Mouse (Mus musculus) ES-E14 (cell line): Measurements from ENCODE around the gene Arpc4. TPM values are rescaled to one million over a fixed set of nuclear protein-coding genes. Genes with fewer than 3 reads are reported as not detected.

Experiments
- DNase-seq: peaks from one replicate; pipeline ENCODE4 v3.0.0-alpha.2; 2013; ENCODE audit warnings: low read depth, low spot score
- H3K27ac ChIP-seq: 2 replicates; pipeline ENCODE4 v1.5.1; 2012; ENCODE audit warnings: low read depth, mild to moderate bottlenecking, low read length, moderate library complexity, mixed read lengths; ENCODE audit not compliant: poor library complexity, insufficient read depth, severe bottlenecking
- H3K36me3 ChIP-seq: 2 replicates; pipeline ENCODE4 v1.6.1; 2012; ENCODE audit warnings: mild to moderate bottlenecking, low read length, moderate library complexity, mixed read lengths; ENCODE audit not compliant: control insufficient read depth, poor library complexity, insufficient read depth, severe bottlenecking
- H3K4me1 ChIP-seq, 2 experiments: fragments of 150-350 bp in 1 of 2; sonication (generic) in 1 of 2; 2 replicates each; pipeline ENCODE4 v1.6.1; 2012; ENCODE audit warnings: low read length in 2 of 2, mild to moderate bottlenecking in 1 of 2, mixed read lengths in 1 of 2; ENCODE audit not compliant: control insufficient read depth in 2 of 2, insufficient read depth in 2 of 2, poor library complexity in 1 of 2
- H3K4me3 ChIP-seq, 2 experiments: fragments of 150-350 bp in 1 of 2; sonication (generic) in 1 of 2; 2 replicates each; pipeline ENCODE4 v1.5.1; 2012; ENCODE audit warnings: low read length in 2 of 2, low read depth in 1 of 2, mild to moderate bottlenecking in 1 of 2, mixed read lengths in 1 of 2; ENCODE audit not compliant: insufficient read depth in 1 of 2, poor library complexity in 1 of 2, severe bottlenecking in 1 of 2
- H3K9ac ChIP-seq: 2 replicates; pipeline ENCODE4 v1.6.1; 2012; ENCODE audit warnings: low read depth, mild to moderate bottlenecking, low read length, mixed read lengths; ENCODE audit not compliant: poor library complexity, insufficient read depth, severe bottlenecking
- H3K9me3 ChIP-seq: fragments of 150-350 bp; sonication (generic); 2 replicates; pipeline ENCODE4 v1.6.1; 2012; ENCODE audit warnings: low read depth, mild to moderate bottlenecking, low read length; ENCODE audit not compliant: control insufficient read depth, insufficient read depth
- CHD2 ChIP-seq: IDR thresholded peaks from 2 replicates; pipeline ENCODE4 v1.6.1; 2014; ENCODE audit warnings: mild to moderate bottlenecking, low read depth, low read length, inconsistent platforms
- HCFC1 ChIP-seq: IDR thresholded peaks from 2 replicates; pipeline ENCODE4 v1.6.1; 2012; ENCODE audit warnings: low read length, inconsistent platforms, borderline replicate concordance; ENCODE audit not compliant: insufficient read depth
- MAFK ChIP-seq: IDR thresholded peaks from 2 replicates; pipeline ENCODE4 v1.6.1; 2014; ENCODE audit warnings: mild to moderate bottlenecking, low read depth, low read length, inconsistent platforms; ENCODE audit not compliant: insufficient read depth
- ZC3H11A ChIP-seq: IDR thresholded peaks from 2 replicates; pipeline ENCODE4 v1.6.1; 2012; ENCODE audit warnings: low read depth, mild to moderate bottlenecking, inconsistent platforms, low read length, borderline replicate concordance
- ZNF384 ChIP-seq: IDR thresholded peaks from 2 replicates; pipeline ENCODE4 v1.6.1; 2012; ENCODE audit warnings: low read depth, low read length, inconsistent platforms
- in situ Hi-C, 2 experiments: fragments of 600-800 bp; cut with MboI; formaldehyde crosslinking; loops; one replicate each; pipeline ENCODE4 v1.15.1; 2025; ENCODE audit warnings: low sequenced_read_pairs in 2 of 2, inconsistent platforms in 1 of 2; ENCODE audit not compliant: unreplicated experiment in 2 of 2
- total RNA-seq: library from RNA; depleted of rRNA; stranded (reverse); fragments of 300-350 nt; gene quantifications from 2 replicates; pipeline ENCODE4 v1.2.3, GENCODE M21; 2012

The Arpc4 gene
- total RNA-seq, 1 experiment = 217 TPM

GRCm38 (mm10) chr6:113385160-113385714 is 7.3 kb downstream of the Arpc4 start:
- in situ Hi-C loops = no loop called here
- no peaks in the 10 kb centered on the region for H3K9me3 ChIP-seq
- TF ChIP-seq ZNF384 (no peak), MAFK (no peak), ZC3H11A (no peak), HCFC1 (no peak), CHD2 (no peak)
- H3K36me3 ChIP-seq = peaks cover 70% of the 10 kb centered on the region
- no peak for DNase-seq
- H3K4me3 ChIP-seq = no peak overlapping the region
- H3K9ac ChIP-seq = no peak overlapping the region
- H3K27ac ChIP-seq = no peak overlapping the region
- peaks cover 2 to 4% of the 10 kb centered on the region in 2 experiments; a peak in 2 of 4 replicates for H3K4me1 ChIP-seq

GRCm38 (mm10) chr6:113386025-113386424 is 8.1 kb downstream of the Arpc4 start:
- no peak for TF ChIP-seq HCFC1
- no peak for TF ChIP-seq ZC3H11A
- TF ChIP-seq ZNF384 = no peak
- TF ChIP-seq CHD2 = no peak
- TF ChIP-seq MAFK = no peak
- peaks cover 64% of the 10 kb centered on the region for H3K36me3 ChIP-seq
- H3K4me3 ChIP-seq = no peak overlapping the region
- in situ Hi-C loops = no loop called here
- H3K9me3 ChIP-seq = no peaks in the 10 kb centered on the region
- no peak for DNase-seq
- H3K27ac ChIP-seq = no peak overlapping the region
- no peak overlapping the region for H3K9ac ChIP-seq
- peaks cover 2 to 4% of the 10 kb centered on the region in 2 experiments; a peak in 2 of 4 replicates for H3K4me1 ChIP-seq

- Histone ChIP-seq H3K4me1 (peaks cover 4 to 5% of the 10 kb centered on the region in 2 experiments; a peak in 2 of 4 replicates), H3K36me3 (peaks cover 45% of the 10 kb centered on the region), H3K9me3 (no peaks in the 10 kb centered on the region), H3K4me3 (no peak within 1 kb of the TSS), H3K9ac (peak within 1 kb of the TSS; percentile 36; the same call in 1 of the 2 replicates), H3K27ac (no peak within 1 kb of the TSS)
- DNase-seq = no peak
- TF ChIP-seq HCFC1 (no peak), ZNF384 (peak; percentile 75)
- in situ Hi-C loops = no loop called here
These were observed 11.0 kb downstream of the Arpc4 start, which contains the start of gene Ttll3 for GRCm38 (mm10) chr6:113388960-113389359. Gene Ttll3, plus strand, starts transcription at chr6:113389260.

- TF ChIP-seq HCFC1 (no peak), ZNF384 (no peak), CHD2 (no peak), MAFK (no peak), ZC3H11A (no peak)
- no peak overlapping the region for H3K27ac ChIP-seq
- H3K36me3 ChIP-seq = peaks cover 29% of the 10 kb centered on the region
- in situ Hi-C loops = no loop called here
- no peak overlapping the region for H3K4me3 ChIP-seq
- peaks cover 4 to 5% of the 10 kb centered on the region in 2 experiments; a peak in 2 of 4 replicates for H3K4me1 ChIP-seq
- no peaks in the 10 kb centered on the region for H3K9me3 ChIP-seq
- H3K9ac ChIP-seq = no peak overlapping the region
- DNase-seq = no peak
These were observed 12.8 kb downstream of the Arpc4 start for GRCm38 (mm10) chr6:113390715-113391114.

GRCm38 (mm10) chr6:113392015-113392386 is 14.1 kb downstream of the Arpc4 start:
- peaks cover 24% of the 10 kb centered on the region for H3K36me3 ChIP-seq
- H3K9me3 ChIP-seq = no peaks in the 10 kb centered on the region
- H3K4me1 ChIP-seq = peaks cover 4 to 5% of the 10 kb centered on the region in 2 experiments; a peak in 2 of 4 replicates
- H3K9ac ChIP-seq = peak overlapping the region; percentile 78
- TF ChIP-seq MAFK (no peak), ZC3H11A (no peak), HCFC1 (no peak), ZNF384 (no peak), CHD2 (no peak)
- in situ Hi-C loops = no loop called here
- H3K27ac ChIP-seq = no peak overlapping the region
- H3K4me3 ChIP-seq = peak overlapping the region; percentile 59 to 77
- DNase-seq = no peak
